Mouse (Mus musculus) kidney, postnatal 25 days (tissue): ENCODE data around the gene Lap3.
A peak's percentile ranks its signal among the peaks of the same experiment; 100 is the strongest.

Experiments
- DNase-seq, 2 experiments: peaks; one replicate each; pipeline ENCODE4 v3.0.0; 2021; ENCODE audit warnings: mixed read lengths in 2 of 2

The Lap3 gene

DNA sequence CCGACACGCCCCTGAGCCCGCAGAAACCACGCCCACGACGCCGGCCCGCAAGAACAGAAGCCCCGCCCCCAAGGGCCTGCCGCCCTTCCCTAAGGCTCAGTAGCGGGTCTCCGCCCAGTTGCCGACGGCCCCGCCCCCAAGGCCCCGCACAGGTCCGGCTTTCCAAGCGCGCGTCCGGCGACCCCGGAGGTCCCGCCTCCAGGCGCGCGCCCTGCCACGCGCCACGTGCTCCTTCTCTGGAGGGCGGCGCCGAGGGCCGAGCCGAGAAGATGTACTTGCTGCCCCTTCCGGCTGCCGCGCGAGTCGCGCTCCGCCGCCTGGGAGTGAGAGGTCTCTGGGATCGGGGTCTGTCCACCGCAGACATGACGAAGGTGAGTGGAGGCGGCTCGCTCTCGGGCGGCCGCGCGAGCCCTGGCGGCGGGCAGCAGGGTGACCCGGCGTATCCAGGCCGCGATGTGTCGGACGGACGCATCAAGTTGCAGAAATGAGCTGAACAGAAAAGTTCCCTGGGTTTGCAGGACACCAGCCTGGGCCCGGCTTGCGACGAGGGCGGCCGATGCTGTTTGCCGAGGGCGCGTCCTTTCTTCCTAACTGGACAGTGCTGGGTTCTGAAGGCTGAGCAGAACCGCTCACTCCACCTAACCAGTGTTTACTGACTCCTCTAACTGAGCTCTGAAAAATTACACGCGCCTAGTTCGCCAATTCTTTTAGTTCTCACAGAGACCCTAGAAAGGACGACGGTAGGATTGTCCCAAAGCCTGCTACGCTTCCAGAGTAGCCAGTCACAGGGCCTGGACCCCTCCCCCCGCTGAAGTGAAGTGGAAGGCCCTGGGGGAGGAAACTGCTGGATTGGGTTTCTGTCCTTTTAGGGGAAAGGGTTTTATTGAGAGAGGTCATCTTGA, at the start of gene Lap3:
TSS of gene Lap3 (plus strand) at position 184 of the 902 bp plus-strand sequence.
- peak; percentile 100 for DNase-seq

DNA sequence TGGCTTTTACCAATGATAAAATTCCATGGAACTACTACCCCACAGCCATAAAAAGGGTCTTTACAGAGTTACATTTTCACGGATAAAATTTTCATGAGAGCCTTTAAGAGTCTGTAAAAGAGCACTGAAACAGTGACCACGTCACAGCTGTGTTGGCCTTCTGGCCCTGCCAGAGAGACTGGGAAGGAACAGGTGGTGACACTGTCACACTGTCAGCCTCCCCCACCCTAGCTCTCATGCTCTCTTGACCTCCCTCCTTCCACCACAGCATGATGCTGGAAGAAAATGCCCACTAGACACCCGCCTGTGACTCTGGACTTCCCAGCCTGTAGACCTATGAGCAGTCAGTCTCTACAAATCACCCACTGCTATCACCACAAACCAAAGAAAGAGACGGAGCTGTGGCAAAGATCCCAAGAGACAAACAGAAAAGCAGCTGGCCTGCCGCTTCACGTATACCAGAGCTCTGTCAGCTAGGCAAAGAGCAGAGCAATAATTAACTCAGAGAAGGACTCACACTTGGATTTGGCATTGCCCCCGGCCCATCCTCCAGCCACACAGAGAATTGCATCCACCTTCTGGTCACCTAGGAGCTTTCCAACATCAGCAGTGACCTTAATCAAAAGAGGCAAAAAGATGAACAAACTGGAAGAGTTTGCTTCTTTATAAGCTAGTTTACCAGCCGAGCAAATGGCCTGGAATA, 48.9 kb upstream of the Lap3 start:
- peak; percentile 69 to 81 for DNase-seq

DNA sequence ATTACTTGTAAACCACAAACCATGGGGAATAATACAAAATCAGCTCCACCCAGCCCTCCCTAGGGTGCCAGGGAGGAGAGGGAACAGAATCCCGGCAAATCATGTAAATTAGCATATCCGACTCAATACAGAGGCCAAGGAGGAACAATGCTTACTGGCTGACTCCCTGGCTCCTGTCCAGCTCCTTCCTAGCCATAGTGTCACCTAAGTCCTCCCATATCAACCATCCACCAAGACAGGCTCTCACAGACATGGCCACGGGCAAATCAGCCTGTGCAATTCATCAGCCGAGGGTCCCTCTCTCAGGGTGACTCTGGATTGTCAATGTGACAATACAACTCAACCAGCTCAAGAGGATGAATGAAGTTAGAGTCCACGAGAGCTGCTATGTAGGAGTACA, 44.5 kb upstream of the Lap3 start:
- peak in 1 of 2 experiments; percentile 41 for DNase-seq

DNA sequence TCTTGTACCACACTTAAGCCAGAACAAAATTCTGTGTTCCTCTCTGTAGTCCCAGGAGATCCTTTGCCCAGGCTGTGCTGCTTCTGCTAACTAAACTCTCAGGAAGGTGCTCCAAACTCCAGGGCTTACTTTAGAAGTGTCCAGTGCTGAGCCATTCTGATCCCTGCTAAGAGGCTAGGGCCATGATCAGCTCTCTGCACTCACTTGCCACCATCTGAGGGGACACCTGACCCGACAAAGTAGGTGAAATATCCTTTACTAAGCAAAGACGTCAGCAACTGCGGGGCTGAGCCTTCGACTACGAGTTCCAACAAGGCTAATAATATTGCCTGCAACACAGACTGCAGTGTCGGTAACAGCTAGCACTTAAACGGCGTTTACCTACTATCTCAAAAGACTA, 44.0 kb upstream of the Lap3 start:
- no peak for DNase-seq

DNA sequence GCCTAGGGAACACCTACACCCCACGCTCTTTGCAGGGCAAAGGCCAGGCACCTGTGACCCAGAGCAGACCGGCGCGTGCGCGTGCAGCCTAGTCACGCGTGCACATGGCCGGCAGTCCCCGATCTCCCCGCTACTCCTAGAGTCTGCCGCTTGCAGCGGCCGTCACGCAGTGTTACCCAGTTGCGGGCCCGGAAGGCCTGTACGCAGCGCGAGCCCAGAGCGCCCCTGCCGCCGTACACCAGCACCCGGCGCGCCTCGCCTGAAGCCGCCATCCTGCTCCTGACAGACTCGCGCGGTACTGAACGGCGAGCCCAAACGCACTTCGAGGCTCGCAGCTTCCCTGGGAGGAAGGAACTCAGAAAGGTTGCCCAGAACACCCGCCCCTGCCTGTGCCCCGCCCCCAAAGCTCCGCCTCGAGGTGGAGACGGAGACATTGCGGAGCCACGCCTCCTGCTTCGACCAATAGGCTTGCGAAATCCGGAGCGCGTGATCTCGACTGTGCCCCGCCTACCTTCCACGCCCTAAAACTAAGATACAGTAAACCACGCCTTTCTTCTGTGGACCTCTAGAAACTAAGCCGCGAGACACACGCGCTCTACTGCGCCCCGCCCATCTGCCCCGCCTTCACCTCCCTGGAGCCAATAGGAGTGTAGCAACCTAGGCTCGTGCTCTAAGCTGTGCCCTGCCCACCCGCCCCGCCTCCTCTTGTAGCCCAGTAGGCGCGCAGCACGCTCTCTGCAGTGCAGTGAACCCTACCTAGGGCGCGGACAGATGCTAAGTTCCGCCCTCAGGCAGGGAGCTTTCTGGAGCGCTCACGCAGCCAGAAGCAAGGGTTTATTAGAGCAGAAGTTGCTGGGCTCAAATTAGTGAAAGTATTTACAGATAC, 43.1 kb upstream of the Lap3 start, which contains the start of gene Qdpr:
TSS of gene Qdpr (minus strand) at position 406 of the 886 bp plus-strand sequence.
- DNase-seq: peak; percentile 98 to 99

DNA sequence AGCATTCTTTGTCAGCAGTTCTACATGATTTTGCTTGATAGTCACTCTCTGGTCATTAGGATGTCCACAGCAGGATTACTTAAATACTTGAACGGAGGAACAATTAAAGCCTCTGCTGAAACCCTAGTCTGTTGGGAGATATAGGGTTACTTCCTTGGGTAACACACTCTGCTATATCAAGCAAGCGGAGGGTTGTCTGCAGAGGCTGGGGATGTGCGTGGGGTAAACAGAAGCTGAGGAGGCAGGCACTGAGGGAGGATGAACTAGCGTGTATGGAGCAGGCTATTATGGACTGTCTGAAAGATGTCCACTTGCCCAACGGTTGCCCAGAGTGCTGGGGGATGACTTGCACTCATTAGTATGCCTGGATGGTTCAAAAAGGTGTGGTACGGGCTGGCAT, 39.7 kb upstream of the Lap3 start, which contains the start of gene Clrn2:
TSS of gene Clrn2 (plus strand) at position 301 of the 400 bp plus-strand sequence.
- DNase-seq: no peak

DNA sequence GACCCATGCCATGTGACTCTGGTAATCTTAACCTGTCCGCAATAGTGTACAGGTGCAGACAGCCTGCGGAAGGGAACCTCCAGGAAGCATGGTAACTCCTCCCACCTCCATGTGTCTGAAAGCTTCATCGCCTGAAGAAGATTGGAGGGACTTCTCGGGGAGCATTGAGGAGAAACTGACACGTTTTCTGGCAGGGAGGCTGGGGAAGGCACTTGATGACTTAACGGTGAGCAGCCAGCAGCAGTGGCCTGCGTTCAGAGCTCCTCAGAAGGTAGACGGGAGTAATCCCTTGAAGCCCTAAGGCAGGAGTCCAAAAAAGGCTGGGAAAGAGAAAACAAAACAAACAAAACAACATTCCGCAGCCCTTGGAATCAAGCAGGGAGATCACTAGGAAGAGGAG, 38.7 kb upstream of the Lap3 start:
- no peak for DNase-seq

DNA sequence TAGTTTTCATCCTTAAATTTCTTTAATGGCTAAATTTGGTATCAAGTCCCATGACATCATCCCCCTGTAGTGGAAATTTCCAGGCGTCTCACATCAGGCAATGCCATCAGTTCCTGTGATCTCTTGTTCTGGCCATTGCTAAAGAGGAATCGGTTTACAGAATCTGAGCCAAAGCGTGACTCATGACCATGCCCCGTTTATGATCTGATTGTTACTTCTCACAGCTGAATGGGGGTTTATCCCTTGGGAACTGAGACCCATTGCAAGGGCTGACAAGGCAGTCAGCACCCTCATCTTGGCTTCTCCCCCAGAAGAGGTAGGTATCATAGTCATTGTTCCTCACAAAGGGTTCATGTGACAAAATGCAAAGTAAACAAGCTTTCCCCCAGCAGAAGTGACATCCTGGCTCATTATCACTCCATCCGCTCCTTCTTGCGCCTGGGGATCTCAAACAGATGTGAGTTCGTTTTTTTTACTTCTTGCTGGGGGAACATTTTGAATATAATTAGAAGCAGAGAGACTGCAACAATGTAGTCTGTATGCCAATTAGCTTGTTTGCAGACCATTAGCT, 20.2 kb upstream of the Lap3 start:
- DNase-seq: no peak

DNA sequence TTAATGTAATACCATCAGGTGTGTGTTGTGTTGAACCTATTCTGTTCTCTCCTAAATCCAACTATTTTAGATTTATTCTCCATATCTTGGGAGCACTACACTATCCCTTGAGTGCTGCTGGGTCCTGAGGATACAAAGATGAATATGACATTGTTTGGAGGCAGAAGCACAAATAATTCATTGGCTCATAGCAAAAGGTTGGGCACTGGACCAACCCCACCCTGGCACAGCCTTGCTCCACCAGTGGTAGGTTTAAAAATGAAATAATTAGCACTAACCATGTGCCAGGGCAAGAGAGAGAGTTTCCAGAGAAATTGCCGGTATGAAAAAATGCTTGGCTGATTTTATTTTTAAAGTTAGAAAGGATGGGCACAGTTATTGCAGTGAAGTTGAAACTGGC, 19.7 kb upstream of the Lap3 start:
- no peak for DNase-seq

DNA sequence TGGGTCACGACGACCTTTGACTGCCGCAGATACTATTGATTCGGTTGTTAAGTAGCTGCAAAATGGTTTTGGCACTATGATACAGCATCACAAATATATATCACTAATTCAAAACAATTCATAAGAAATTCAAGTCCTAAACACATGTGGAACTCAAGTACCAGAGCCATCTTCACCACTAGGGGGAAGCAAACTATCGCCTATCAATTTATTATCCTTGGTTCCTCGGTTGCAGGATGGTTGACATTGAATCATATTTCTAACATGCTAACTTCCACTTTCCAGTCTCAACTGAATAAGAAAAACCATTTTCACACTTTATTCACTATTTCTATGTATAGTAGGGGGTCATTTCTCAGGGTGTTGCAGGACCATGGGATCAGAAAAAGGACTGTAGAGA, 19.0 kb upstream of the Lap3 start:
- peak in 1 of 2 experiments; percentile 73 for DNase-seq

DNA sequence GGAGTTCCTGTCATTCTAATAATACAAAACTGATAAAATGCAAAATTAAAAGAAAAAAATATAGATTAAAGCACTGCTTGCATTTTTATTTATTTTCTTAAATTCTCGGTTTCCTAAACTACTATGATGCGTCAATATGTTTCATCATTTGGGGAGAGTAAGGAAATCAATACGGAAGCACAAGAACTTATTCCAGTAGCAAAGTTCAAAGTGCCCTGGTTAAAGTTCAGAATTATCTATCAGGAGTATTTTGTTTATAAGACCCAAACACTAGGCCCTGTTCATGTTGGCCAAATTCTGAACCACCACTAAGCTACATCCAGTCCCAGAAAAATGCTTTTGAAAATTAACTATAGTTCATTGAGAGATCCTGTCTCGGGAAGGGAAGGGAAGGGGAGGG, 18.4 kb upstream of the Lap3 start:
- no peak for DNase-seq

DNA sequence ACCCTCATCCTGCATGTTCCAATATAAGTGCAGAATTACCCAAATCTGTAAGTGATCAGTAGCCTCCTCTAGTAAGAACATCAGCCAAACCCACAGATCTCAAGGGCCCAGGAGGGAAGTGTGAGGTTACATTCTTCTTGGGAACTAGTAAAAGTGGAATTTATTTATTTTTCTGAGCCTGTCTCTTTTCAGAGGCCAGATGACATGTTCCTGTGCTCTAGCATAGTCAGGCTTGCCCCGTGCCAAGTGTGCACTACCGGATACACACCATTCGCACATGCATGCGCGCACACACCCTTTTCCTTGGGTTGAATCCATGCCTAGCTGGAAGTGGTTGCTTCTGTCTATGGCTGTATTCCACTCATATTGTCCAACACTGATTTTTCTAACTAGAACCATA, 17.4 kb upstream of the Lap3 start:
- DNase-seq: no peak

DNA sequence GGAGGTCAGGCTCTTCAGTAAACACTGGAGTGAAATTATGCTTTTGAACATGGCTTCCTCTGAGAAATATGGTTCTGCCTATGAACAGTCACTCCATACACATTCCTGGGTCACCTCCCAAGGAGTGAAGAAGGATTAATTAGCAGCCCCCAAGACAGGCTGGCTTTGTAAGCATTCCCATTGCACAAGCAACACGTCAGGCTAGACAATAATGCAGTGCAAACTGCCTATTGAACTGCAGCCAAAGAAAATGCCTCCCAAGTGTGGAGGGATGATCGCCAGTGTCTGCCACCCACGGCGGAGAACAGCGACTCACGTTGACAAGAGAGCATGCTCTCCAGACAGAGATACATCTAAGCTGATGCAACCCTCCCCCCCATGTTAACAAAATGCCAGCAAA, 16.9 kb upstream of the Lap3 start:
- no peak for DNase-seq

DNA sequence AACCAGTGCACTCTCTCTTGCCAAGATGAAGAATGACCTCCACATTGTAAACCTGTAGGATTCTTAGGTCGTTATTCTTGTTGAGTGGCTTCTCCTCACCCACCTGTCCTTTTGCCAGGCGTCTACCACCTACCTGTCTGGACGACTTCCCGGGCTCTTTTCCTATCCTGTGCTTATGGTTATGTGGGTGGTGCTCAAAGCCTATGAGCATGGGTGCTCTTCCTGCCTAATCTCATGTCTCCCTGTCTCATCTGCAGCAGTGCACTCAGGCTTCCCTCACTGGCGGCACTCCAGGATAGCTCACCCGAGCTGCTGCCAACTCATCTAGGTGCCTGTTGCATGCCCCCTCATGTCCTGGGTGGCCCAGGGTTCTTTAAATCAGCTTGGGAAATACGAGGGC, 15.6 kb upstream of the Lap3 start:
- DNase-seq: peak in 1 of 2 experiments; percentile 41

DNA sequence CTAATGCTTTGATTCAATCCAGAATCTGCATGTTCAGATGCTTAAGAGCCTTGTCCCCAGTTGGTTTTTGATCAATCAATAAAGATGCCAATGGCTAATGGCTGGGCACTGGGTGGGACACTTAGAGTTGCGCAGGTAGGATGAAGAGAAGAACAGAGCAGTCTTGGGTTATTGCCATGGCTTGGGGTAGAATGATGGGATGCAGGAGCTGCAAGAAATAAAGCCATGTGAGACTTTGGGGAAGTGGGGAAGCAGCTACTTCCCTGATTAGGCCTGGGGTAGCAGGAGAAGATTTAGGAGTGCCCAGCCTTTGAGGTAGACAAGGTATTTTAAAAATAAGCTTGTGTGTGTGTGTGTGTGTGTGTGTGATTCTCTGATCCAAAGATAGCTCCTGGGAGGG, 13.1 kb upstream of the Lap3 start:
- no peak for DNase-seq

DNA sequence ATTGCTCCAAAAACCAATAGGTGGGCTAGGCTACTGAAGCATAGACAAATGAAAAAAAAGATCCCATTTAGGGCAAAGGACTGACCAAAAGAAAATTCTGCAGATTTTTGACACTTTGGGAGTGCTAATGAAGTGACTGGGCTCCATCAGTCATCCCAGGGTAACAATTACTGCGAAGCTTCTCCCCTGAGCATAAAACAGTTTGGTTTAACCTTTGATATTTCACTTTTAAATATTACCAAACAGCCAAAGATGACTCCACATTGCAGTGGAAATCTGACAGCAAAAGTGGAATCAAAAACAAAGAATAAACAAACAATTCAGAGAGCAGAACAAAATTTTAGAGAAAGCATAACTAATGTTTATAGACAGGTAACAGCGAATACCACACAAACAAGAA, 12.0 kb upstream of the Lap3 start:
- no peak for DNase-seq

DNA sequence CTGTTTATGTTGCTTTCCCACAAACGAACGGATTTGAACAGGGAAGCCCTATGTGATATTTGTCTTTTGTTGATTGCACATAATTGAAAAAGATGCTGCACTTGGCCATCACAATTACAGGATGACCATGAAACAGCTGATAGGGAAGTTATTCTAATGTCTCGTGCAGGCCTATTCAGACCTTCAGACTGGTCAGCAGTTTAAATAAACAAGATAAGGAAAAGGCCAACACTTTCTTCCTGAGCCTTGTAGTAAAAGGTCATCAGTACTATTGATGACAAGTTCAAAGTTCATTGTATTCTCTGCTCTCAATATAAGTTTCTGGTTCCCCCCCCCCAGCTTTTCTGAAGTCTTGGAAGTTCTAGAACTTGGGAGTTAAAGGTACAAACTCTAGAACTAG, 10.6 kb upstream of the Lap3 start:
- DNase-seq: no peak

DNA sequence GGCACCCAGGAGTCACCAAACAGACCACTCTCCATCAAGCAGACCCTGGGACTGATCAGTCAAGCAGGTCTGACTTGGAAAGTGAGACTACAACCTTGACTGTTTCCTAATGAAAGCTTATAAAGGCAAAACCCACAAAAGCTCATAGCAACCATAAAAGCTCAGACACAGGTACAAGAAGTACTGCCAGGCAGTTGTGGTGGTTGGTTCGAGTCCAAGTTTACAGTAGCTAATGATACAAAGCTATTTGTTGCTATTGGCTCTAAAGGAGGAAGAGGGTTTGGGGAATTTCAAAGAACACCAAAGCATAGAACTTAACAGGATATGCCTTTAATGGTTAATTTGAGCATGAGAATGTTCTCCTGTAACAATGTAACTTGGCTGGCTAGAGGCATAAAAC, 9.5 kb upstream of the Lap3 start:
- DNase-seq: no peak

DNA sequence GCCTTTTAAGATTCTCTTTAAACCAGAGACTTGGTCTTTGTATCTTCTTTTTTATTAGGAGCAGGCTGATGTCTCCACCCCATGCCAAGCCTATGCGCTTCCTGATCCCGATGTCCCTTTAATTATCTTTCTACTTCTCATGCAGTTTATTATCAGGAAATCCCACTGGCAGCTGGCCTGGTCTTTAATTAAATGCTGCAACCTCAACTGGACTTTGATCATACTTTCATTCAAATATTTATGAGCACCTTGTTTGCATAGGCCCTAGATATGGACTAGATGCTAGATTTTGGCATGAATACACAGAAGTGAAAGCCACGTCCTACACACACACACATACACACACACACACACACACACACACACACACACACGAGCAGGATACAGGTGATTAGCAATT, 1.4 kb upstream of the Lap3 start:
- DNase-seq: peak in 1 of 2 experiments; percentile 27

DNA sequence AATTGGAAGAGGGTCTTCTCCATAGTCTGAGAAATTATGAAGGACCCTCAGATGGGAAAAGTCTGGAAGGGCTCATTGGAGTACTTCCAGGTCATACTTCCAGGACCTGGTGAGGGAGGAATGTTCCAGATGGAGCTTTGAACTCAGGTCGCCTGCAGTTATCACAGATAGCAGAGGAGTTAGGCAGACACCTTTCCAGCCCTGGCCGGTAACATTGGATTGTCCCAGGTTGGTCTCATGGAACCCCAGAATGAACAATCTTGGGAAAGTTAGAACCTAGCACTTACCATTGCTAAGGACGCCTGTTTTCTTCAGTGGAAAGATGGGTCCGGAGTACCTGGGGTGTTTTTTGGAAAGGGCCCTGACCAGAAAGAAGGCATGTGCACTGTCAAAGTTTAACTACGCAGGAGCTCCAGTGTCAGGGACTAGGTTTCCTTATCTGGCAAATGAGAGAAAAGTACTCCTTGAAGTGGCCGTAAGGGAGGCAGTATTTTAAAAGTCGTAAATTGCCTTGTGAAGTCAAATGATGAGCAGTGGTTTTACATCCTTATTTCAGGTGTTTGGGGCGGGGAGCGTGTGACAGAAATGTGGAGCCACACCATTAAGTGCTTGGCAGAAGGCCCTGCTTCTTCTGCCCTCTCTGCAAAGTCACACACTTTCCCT, 1.1 kb downstream of the Lap3 start:
- peak in 1 of 2 experiments; percentile 21 for DNase-seq

DNA sequence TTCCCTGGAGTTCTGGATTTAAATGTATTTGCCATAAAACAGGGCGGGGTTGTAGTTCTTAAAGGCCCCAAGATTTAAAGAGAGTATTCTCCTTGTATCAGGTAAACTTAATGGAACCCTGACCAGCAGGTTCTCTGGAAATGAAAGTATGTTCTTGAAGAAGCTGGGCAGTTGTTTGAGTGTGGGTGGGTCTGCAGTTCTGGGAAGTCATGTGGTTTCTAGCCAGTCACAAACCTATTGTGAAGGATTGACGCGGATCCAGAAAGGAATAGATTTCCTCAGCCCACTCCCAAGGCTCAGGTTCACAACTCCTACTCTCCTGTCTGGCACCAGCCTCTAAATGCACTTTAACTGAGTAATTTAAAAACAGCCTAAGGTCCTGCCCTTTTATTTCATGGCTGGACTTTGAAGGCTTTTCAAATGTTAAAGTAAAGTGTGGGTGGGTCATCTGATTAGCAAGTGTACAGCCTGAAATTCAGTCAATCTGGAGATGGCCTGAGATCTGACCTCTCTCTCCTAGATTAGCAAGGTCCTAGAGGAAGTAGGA, 2.3 kb downstream of the Lap3 start:
- no peak for DNase-seq

DNA sequence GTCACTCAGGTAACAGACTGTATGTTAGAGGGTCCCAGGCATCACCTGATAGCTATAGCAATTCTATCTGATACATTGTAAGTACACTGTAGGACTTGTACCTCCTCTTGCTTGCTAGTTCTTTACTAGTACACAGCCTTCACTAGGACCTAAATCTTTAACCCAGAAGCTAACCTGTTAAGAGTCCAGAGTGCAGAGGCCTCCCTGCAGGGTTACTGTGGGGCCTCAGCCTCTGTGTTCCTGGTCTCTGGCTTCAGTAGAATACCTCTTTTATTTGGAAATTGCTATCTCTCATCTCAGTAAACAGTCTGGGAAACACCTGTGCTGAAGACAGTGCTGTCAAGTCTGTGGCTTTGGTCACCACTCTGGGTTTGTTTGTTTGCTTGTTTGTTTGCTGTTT, 2.9 kb downstream of the Lap3 start:
- no peak for DNase-seq
